Mouse (Mus musculus) midbrain, embryonic 14.5 days (tissue): ENCODE data around the gene Cdk14. TPM values are rescaled to one million over a fixed set of nuclear protein-coding genes. Genes with fewer than 3 reads are reported as not detected.

ENCODE experiments used
- ATAC-seq: fragments of 200-750 bp; cut with Nextera tagmentation; 2 replicates; pipeline ENCODE4 v1.8.0; 2017; ENCODE audit warnings: moderate number of reproducible peaks, moderate library complexity; ENCODE audit not compliant: low FRiP score, low TSS enrichment
- DNase-seq: peaks from one replicate; pipeline ENCODE4 v3.0.0-alpha.2; 2015
- H3K27ac ChIP-seq: fragments of 300-500 bp; sonication (generic); replicated peaks from 2 replicates; pipeline ENCODE4 v1.5.1; 2014; ENCODE audit warnings: mild to moderate bottlenecking, low read depth, low read length, moderate library complexity
- H3K27me3 ChIP-seq: fragments of 300-500 bp; sonication (generic); 2 replicates; pipeline ENCODE4 v1.6.1; 2014; ENCODE audit warnings: low read length, control low read depth, mixed read lengths; ENCODE audit not compliant: control insufficient read depth, insufficient read depth
- H3K36me3 ChIP-seq: fragments of 300-500 bp; sonication (generic); 2 replicates; pipeline ENCODE4 v1.6.1; 2014; ENCODE audit warnings: low read length, control low read depth; ENCODE audit not compliant: control insufficient read depth, insufficient read depth
- H3K4me1 ChIP-seq: fragments of 300-500 bp; sonication (generic); 2 replicates; pipeline ENCODE4 v1.6.1; 2014; ENCODE audit warnings: mild to moderate bottlenecking, antibody characterized with exemption, low read length, control low read depth; ENCODE audit not compliant: control insufficient read depth, insufficient read depth
- H3K4me2 ChIP-seq: fragments of 300-500 bp; sonication (generic); 2 replicates; pipeline ENCODE4 v1.6.1; 2014; ENCODE audit warnings: mild to moderate bottlenecking, low read length, moderate library complexity
- H3K4me3 ChIP-seq: fragments of 300-500 bp; sonication (generic); replicated peaks from 2 replicates; pipeline ENCODE4 v1.5.1; 2014; ENCODE audit warnings: low read depth, low read length
- H3K9ac ChIP-seq: fragments of 300-500 bp; sonication (generic); replicated peaks from 2 replicates; pipeline ENCODE4 v1.6.1; 2014; ENCODE audit warnings: mild to moderate bottlenecking, low read length, moderate library complexity
- H3K9me3 ChIP-seq: fragments of 300-500 bp; sonication (generic); 2 replicates; pipeline ENCODE4 v1.6.1; 2016; ENCODE audit warnings: low read length, control low read depth, mixed read lengths; ENCODE audit not compliant: control insufficient read depth
- WGBS: fragments of 180-500 bp; shearing (Covaris S2); extraction: QIAGEN DNeasy Blood & Tissue Kit; methylation state at CpG from one replicate; pipeline ENCODE4 v1.1.7; 2014; 5-methylcytosine and 5-hydroxymethylcytosine counted together
- polyA plus RNA-seq: library from polyadenylated mRNA; unstranded; fragments of >200 nt; fragmentation: Nextera tagmentation; extraction: Ambion mirVana; gene quantifications from 2 replicates; pipeline ENCODE4 v1.2.1, GENCODE M21; 2014

The Cdk14 gene
- polyA plus RNA-seq, 1 experiment from 2014 or later = 54.0 TPM

GRCm38 (mm10) chr5:5013783-5014182, 406.3 kb downstream of the Cdk14 start:
- Histone ChIP-seq H3K27me3 (peaks cover 5% of the 10 kb centered on the region), H3K27ac (no peak overlapping the region), H3K9me3 (no peaks in the 10 kb centered on the region), H3K4me1 (0 out of 2 replicates have a peak, but pooled peaks cover 2% of the 10 kb centered on the region), H3K4me2 (no peak overlapping the region), H3K4me3 (no peak overlapping the region), H3K36me3 (no peaks in the 10 kb centered on the region), H3K9ac (no peak overlapping the region)
- 92% methylated on average over 3 of the region's 3 CpGs for WGBS
- ATAC-seq = no peak
- no peak for DNase-seq

GRCm38 (mm10) chr5:5012521-5013346, 407.4 kb downstream of the Cdk14 start:
- no peaks in the 10 kb centered on the region for H3K36me3 ChIP-seq
- no peak overlapping the region for H3K4me3 ChIP-seq
- WGBS = 86% methylated on average over 7 of the region's 7 CpGs
- H3K27me3 ChIP-seq = peaks cover 5% of the 10 kb centered on the region
- H3K9me3 ChIP-seq = no peaks in the 10 kb centered on the region
- H3K4me1 ChIP-seq = peaks cover 6% of the 10 kb centered on the region
- H3K27ac ChIP-seq = no peak overlapping the region
- DNase-seq (no peak), ATAC-seq (no peak)
- no peak overlapping the region for H3K9ac ChIP-seq
- no peak overlapping the region for H3K4me2 ChIP-seq

- no peak overlapping the region for H3K9ac ChIP-seq
- WGBS = 13% methylated on average over 4 of the region's 4 CpGs
- DNase-seq (peak; percentile 63), ATAC-seq (peak; percentile 57; the same call in 1 of the 2 replicates)
- H3K36me3 ChIP-seq = no peaks in the 10 kb centered on the region
- H3K27ac ChIP-seq = peak overlapping the region; percentile 77
- H3K27me3 ChIP-seq = peaks cover 12% of the 10 kb centered on the region
- H3K4me1 ChIP-seq = peaks cover 17% of the 10 kb centered on the region
- 0 out of 2 replicates have a peak overlapping the region, but pooled peaks have one; percentile 5 for H3K4me3 ChIP-seq
- peak overlapping the region; percentile 40 for H3K4me2 ChIP-seq
- H3K9me3 ChIP-seq = no peaks in the 10 kb centered on the region
Observed at GRCm38 (mm10) chr5:5008153-5008745, 411.9 kb downstream of the Cdk14 start.

GRCm38 (mm10) chr5:5007489-5008152, 412.5 kb downstream of the Cdk14 start:
- Histone ChIP-seq H3K27me3 (peaks cover 12% of the 10 kb centered on the region), H3K4me2 (peak overlapping the region; percentile 40), H3K9ac (no peak overlapping the region), H3K4me1 (peaks cover 17% of the 10 kb centered on the region), H3K27ac (peak overlapping the region; percentile 77), H3K36me3 (no peaks in the 10 kb centered on the region), H3K9me3 (no peaks in the 10 kb centered on the region), H3K4me3 (0 out of 2 replicates have a peak overlapping the region, but pooled peaks have one; percentile 5)
- WGBS = 28% methylated on average over 15 of the region's 15 CpGs
- DNase-seq (peak; percentile 67), ATAC-seq (peak; percentile 72)

- H3K27me3 ChIP-seq = peaks cover 6% of the 10 kb centered on the region
- WGBS = 73% methylated on average over 1 of the region's 1 CpGs
- no peak for DNase-seq
Observed at GRCm38 (mm10) chr5:5005633-5006032, 414.5 kb downstream of the Cdk14 start.

GRCm38 (mm10) chr5:5004740-5005139, 415.4 kb downstream of the Cdk14 start:
- Histone ChIP-seq H3K9ac (no peak overlapping the region), H3K9me3 (no peaks in the 10 kb centered on the region), H3K27ac (no peak overlapping the region), H3K4me3 (no peak overlapping the region), H3K4me2 (no peak overlapping the region), H3K4me1 (peaks cover 17% of the 10 kb centered on the region), H3K27me3 (peaks cover 6% of the 10 kb centered on the region), H3K36me3 (no peaks in the 10 kb centered on the region)
- 84% methylated on average over 2 of the region's 2 CpGs for WGBS
- DNase-seq (no peak), ATAC-seq (no peak)

More at GRCm38 (mm10) chr5:5005633-5006032, 414.5 kb downstream of the Cdk14 start:
- H3K36me3 ChIP-seq = no peaks in the 10 kb centered on the region
- no peak overlapping the region for H3K4me2 ChIP-seq
- no peak for ATAC-seq
- H3K4me1 ChIP-seq = peaks cover 17% of the 10 kb centered on the region
- no peak overlapping the region for H3K4me3 ChIP-seq
- no peaks in the 10 kb centered on the region for H3K9me3 ChIP-seq
- H3K9ac ChIP-seq = no peak overlapping the region
- no peak overlapping the region for H3K27ac ChIP-seq

- 80% methylated on average over 4 of the region's 4 CpGs for WGBS
- no peak for DNase-seq
- H3K4me2 ChIP-seq = no peak overlapping the region
- no peak for ATAC-seq
- H3K27me3 ChIP-seq = no peaks in the 10 kb centered on the region
- no peak overlapping the region for H3K4me3 ChIP-seq
- no peaks in the 10 kb centered on the region for H3K4me1 ChIP-seq
- no peaks in the 10 kb centered on the region for H3K36me3 ChIP-seq
- H3K9ac ChIP-seq = no peak overlapping the region
- H3K27ac ChIP-seq = no peak overlapping the region
- H3K9me3 ChIP-seq = no peaks in the 10 kb centered on the region
Observed at GRCm38 (mm10) chr5:4993192-4993601, 426.9 kb downstream of the Cdk14 start.

GRCm38 (mm10) chr5:4991023-4991422, 429.1 kb downstream of the Cdk14 start:
- H3K9ac ChIP-seq = no peak overlapping the region
- DNase-seq = no peak
- 58% methylated on average over 2 of the region's 2 CpGs for WGBS
- no peak overlapping the region for H3K27ac ChIP-seq
- ATAC-seq = no peak
- no peaks in the 10 kb centered on the region for H3K9me3 ChIP-seq
- H3K4me3 ChIP-seq = no peak overlapping the region
- H3K4me1 ChIP-seq = no peaks in the 10 kb centered on the region
- no peak overlapping the region for H3K4me2 ChIP-seq
- H3K27me3 ChIP-seq = no peaks in the 10 kb centered on the region
- H3K36me3 ChIP-seq = no peaks in the 10 kb centered on the region
